ENCODE assay signal across 36 mouse cellular contexts in the genomic region with DNA sequence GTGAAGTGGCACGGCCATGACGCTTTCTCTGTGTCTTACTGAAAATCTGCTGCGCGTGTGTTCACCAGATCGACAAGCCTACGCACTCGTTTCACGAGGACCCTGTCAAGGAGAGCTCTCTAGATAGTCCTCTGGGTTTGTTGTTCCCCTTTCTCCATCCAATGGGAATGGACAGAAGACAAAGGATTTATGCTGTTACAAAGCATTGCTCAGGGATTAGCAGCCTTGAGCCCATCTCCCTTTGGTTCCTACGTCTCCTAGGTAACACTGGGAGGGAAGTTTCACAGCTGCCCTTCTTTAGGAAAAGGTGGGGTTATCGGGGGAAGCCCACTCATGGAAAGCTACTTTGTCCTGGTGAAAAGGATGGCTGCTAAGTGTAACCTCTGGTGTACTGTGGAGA.
"Had no signal": no experiment of that assay in that cellular context is flagged by ENCODE, and none has a peak within 500 bp of the region (broad histone marks: within the 10 kb centered on the region; RNA-seq: fewer than 3 reads in every experiment).

No protein-coding gene starts in this region.

- H3K4me2 ChIP-seq: heart, embryonic 11.5 days; heart, embryonic 12.5 days; heart, embryonic 13.5 days; heart, embryonic 15.5 days; hindbrain, embryonic 12.5 days; hindbrain, embryonic 13.5 days; hindbrain, embryonic 14.5 days; hindbrain, embryonic 15.5 days; intestine, embryonic 15.5 days; kidney, embryonic 15.5 days had no signal

- H3K4me1 ChIP-seq: heart, embryonic 10.5 days; heart, embryonic 12.5 days; heart, embryonic 13.5 days; heart, embryonic 15.5 days; intestine, embryonic 15.5 days; kidney, embryonic 15.5 days had no signal

- H3K9me3 ChIP-seq: heart, embryonic 10.5 days; heart, embryonic 12.5 days; heart, embryonic 13.5 days; heart, embryonic 15.5 days; hindbrain, embryonic 10.5 days; hindbrain, embryonic 12.5 days; hindbrain, embryonic 13.5 days; hindbrain, embryonic 15.5 days; intestine, embryonic 15.5 days; kidney, embryonic 15.5 days had no signal

- H3K27ac ChIP-seq: heart, adult 2 months; heart, embryonic 10.5 days; heart, embryonic 13.5 days; heart, embryonic 15.5 days; hindbrain, embryonic 10.5 days; hindbrain, embryonic 12.5 days; hindbrain, embryonic 13.5 days; hindbrain, embryonic 14.5 days; hindbrain, embryonic 15.5 days; hindbrain, postnatal 0 days; intestine, embryonic 15.5 days; kidney, embryonic 15.5 days; kidney, postnatal 0 days; layer of hippocampus, adult 2 months had no signal

- H3K36me3 ChIP-seq: heart, embryonic 10.5 days; heart, embryonic 12.5 days; heart, embryonic 13.5 days; heart, embryonic 15.5 days; hindbrain, embryonic 10.5 days; hindbrain, embryonic 12.5 days; hindbrain, embryonic 13.5 days; hindbrain, embryonic 15.5 days; intestine, embryonic 15.5 days; kidney, embryonic 15.5 days had no signal

- H3K9ac ChIP-seq: heart, embryonic 12.5 days; heart, embryonic 13.5 days; heart, embryonic 15.5 days; hindbrain, embryonic 12.5 days; hindbrain, embryonic 13.5 days; hindbrain, embryonic 14.5 days; hindbrain, embryonic 15.5 days; intestine, embryonic 15.5 days; kidney, embryonic 15.5 days had no signal

- DNase-seq: heart, adult 18-20 months; heart, adult 2 months; heart, postnatal 10 days; heart, postnatal 14 days; heart, postnatal 36 days; heart, postnatal 4 days; kidney, adult 11 months; kidney, adult 18-20 months; kidney, adult 2 months; kidney, adult 8-10 months; kidney, adult 9 months; kidney, postnatal 10 days; kidney, postnatal 14 days; kidney, postnatal 25 days; kidney, postnatal 36 days; kidney, postnatal 4 days; layer of hippocampus, adult 9-11 months had no signal

- H3K27me3 ChIP-seq: heart, embryonic 12.5 days; heart, embryonic 13.5 days; heart, embryonic 15.5 days; hindbrain, embryonic 12.5 days; hindbrain, embryonic 13.5 days; hindbrain, embryonic 15.5 days; intestine, embryonic 15.5 days; kidney, embryonic 15.5 days had no signal

- ATAC-seq: hindbrain, embryonic 16.5 days; hindbrain, postnatal 0 days; inflammation-experienced regulatory T-cells, adult 6 months; intestine, embryonic 15.5 days; intestine, embryonic 16.5 days; intestine, postnatal 0 days had no signal

- H3K4me3 ChIP-seq: heart, adult 2 months; heart, embryonic 10.5 days; heart, embryonic 12.5 days; heart, embryonic 13.5 days; heart, embryonic 15.5 days; hindbrain, embryonic 10.5 days; hindbrain, embryonic 12.5 days; hindbrain, embryonic 13.5 days; hindbrain, embryonic 15.5 days; intestine, embryonic 15.5 days; kidney, embryonic 15.5 days; layer of hippocampus, adult 2 months had no signal
